Mouse (Mus musculus) myocyte (in vitro differentiated cells): ENCODE measurements around the gene Ctdsp2.
A peak's percentile ranks its signal among the peaks of the same experiment; 100 is the strongest.

Experiments used
- E2F4 ChIP-seq: IDR thresholded peaks from one replicate; pipeline ENCODE4 v1.6.1; 2011; ENCODE audit warnings: mild to moderate bottlenecking, control low read depth, moderate library complexity; ENCODE audit not compliant: insufficient read depth
- MAX ChIP-seq: IDR thresholded peaks from one replicate; pipeline ENCODE4 v1.6.1; 2011; ENCODE audit warnings: low read depth, mild to moderate bottlenecking, control low read depth
- MYOG ChIP-seq, 3 experiments: IDR thresholded peaks; one replicate each; pipeline ENCODE4 v1.6.1; 2011; ENCODE audit warnings: control low read depth in 2 of 3, low read depth in 2 of 3, mild to moderate bottlenecking in 2 of 3; ENCODE audit not compliant: insufficient read length in 2 of 3, control insufficient read depth in 1 of 3, insufficient read depth in 1 of 3
- POLR2A ChIP-seq: IDR thresholded peaks from one replicate; pipeline ENCODE4 v1.6.1; 2011; ENCODE audit warnings: low read depth, mild to moderate bottlenecking, control low read depth, moderate library complexity; ENCODE audit not compliant: insufficient read length
- USF1 ChIP-seq: IDR thresholded peaks from one replicate; pipeline ENCODE4 v1.6.1; 2011; ENCODE audit warnings: low read depth, mild to moderate bottlenecking, control low read depth, moderate library complexity

DNA sequence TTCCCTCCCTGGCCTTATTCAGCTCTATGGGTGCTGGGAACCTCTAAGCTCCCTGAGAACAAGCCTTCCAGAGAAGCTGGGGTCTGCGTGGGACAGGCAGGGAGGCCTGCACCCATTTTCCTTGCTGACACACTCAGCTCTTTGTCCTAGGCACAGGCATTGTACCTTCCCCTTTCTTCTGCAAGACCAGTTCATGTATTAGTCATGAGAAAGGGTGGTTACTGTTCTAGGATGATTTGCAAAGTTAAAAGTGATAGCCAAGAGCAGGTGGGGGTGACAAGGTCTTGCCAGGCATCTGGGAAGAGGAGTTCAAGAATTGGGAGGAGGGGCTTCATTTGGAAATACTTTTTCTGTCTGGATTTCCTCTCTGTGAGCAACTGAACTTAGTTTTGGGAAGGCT lies 23.5 kb downstream of the Ctdsp2 start:
- no peak for TF ChIP-seq MYOG (IDR thresholded peaks at IDR 0.05; ENCODE audit: control insufficient read depth in 1 of 3, insufficient read depth in 1 of 3, insufficient read length in 2 of 3, low read depth in 2 of 3)
- TF ChIP-seq POLR2A, result peak; percentile 8
- TF ChIP-seq MAX, result no peak
- no peak for TF ChIP-seq USF1
- TF ChIP-seq E2F4, result no peak
